Mouse (Mus musculus) lung, adult 2 months (tissue): ENCODE measurements around the gene Jund. TPM values are rescaled to one million over a fixed set of nuclear protein-coding genes. Genes with fewer than 3 reads are reported as not detected.

Experiments used
- DNase-seq: peaks from one replicate; pipeline ENCODE4 v3.0.0; 2022
- H3K4me1 ChIP-seq: fragments of 200-500 bp; 2 replicates; pipeline ENCODE4 v1.6.1; 2011; ENCODE audit warnings: low read length; ENCODE audit not compliant: control insufficient read depth, insufficient read depth
- H3K4me3 ChIP-seq: fragments of 200-500 bp; replicated peaks from 2 replicates; pipeline ENCODE3; 2011; ENCODE audit warnings: low read depth, mild to moderate bottlenecking, control low read depth, low read length; ENCODE audit errors: extremely low read depth
- CTCF ChIP-seq: fragments of 200-500 bp; IDR thresholded peaks from 2 replicates; pipeline ENCODE4 v1.5.1; 2011; ENCODE audit warnings: mild to moderate bottlenecking, low read length, control low read depth; ENCODE audit not compliant: insufficient read depth
- POLR2A ChIP-seq: fragments of 200-500 bp; IDR thresholded peaks from 2 replicates; pipeline ENCODE4 v1.6.1; 2011; ENCODE audit warnings: low read depth, mild to moderate bottlenecking, control low read depth, low read length, borderline replicate concordance; ENCODE audit errors: extremely low read depth
- WGBS: fragments of 180-500 bp; shearing (Covaris S2); methylation state at CpG from one replicate; pipeline ENCODE4 v1.1.7; 2018; 5-methylcytosine and 5-hydroxymethylcytosine counted together
- polyA plus RNA-seq: library from polyadenylated mRNA; depleted of rRNA; stranded (reverse); fragments of >200 nt; gene quantifications from 2 replicates; pipeline ENCODE4 v1.2.3, GENCODE M21; 2012

Jund gene
- polyA plus RNA-seq, 1 experiment = 378 TPM

DNA sequence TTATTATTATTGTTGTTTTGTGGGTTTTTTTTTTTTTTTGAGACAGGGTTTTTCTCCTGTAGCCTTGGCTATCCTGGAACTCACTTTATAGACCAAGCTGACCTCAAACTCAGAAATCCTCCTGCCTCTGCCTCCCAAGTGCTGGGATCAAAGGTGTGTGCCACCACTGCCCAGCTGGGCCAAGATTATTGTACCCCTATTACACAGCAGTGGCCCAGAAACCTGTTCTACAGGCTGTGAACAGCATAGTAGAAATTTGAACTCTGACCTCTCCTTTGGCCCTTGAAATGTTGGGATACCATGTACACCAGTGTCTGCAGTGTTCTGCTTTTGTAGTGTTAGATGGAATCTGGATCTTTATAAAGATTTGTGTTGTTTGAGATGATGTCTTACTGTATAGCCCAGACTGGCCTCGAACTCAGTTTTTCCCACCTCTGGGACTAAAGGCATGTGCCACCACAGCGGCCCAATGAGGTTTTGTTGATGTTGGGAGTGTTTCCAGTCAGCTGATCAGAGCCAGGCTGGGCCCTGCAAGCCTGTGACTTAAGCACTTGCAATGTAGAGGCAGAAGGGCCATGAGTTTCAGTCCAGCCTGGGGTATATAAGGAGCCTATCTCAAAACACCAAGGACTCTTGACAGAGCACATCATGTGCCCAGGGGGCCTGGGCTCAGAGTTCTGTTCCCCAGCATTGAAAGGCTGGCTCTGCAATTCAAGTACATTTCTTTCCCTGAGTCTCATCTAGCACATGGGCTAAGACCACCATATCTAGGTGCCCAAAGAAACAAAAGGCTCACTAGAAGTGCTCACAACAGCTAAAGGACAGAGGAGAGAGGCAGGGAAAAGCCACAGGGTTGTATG is 3.5 kb downstream of the Jund start:
- no peak for DNase-seq
- TF ChIP-seq POLR2A (no peak), CTCF (no peak)
- 53% methylated on average over 2 of the region's 2 CpGs for WGBS
- Histone ChIP-seq H3K4me1 (peaks cover 10% of the 10 kb centered on the region), H3K4me3 (no peak overlapping the region)

DNA sequence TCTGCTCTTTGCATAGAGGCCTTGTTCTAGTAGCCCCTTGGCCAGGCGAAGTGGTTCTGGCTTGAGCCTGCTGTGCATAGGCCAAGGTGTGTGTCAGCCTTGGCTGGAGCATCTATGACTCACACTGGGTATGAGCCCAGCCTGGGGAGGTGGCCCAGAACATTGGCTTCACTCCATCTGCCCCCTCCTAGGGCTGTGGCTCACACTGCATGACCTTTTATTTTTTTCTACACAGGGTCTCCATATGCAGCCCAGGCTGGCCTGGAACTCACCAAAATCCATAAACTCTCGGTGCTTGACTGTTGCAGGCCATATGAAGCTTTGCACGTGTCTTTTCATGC is 4.1 kb downstream of the Jund start:
- 43% methylated on average over 3 of the region's 3 CpGs for WGBS
- DNase-seq = peak; percentile 53
- no peak for TF ChIP-seq CTCF
- TF ChIP-seq POLR2A = peak; percentile 50; the same call in 1 of the 2 replicates
- Histone ChIP-seq H3K4me1 (peaks cover 6% of the 10 kb centered on the region; the same call in 1 of the 2 replicates), H3K4me3 (no peak overlapping the region)

DNA sequence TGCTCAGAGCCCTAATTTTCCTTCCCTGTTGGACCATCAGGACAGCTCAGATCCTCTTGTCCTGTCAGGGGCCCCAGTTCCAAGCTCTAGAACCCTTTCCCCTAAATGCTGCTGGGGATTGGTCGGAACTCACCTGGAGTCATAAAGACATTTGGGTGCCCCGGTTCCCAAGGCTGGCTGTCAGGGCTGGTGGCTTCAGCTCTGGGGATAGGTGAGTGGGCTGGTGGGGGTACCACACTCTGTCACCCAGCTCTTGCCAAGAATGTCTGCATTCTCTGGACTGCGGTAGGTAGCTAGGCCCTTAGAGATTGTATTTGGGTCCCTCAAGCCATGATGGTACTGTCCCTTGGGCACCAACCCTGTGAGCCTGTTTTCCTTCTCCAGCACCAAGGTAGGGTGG is 4.5 kb downstream of the Jund start, which contains the start of gene Iqcn:
Iqcn (plus strand) TSS at position 171 of the 400 bp plus-strand sequence.
- no peak for DNase-seq
- 91% methylated on average over 3 of the region's 3 CpGs for WGBS
- Histone ChIP-seq H3K4me1 (peaks cover 3% of the 10 kb centered on the region; the same call in 1 of the 2 replicates), H3K4me3 (no peak within 1 kb of the TSS)
- TF ChIP-seq CTCF (no peak), POLR2A (0 out of 2 replicates have a peak, but pooled peaks have one; percentile 2)

DNA sequence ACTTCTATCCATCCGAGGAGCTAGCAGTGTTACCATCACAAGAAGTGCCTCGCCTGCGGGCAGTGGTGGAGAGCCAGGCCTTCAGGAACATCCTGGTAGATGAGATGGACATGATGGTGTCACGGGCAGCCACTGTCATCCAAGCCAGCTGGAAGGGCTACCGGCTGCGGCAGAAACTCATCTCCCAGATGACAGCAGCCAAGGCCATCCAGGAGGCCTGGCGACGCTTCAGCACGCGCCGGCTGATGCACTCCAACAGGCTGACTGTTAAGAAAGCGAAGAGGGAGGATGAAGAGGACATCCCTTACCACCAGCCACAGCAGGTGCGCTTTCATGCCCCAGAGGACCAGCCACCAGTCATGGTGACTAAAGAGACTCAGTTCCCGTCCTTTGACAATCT is 9.5 kb downstream of the Jund start:
- Histone ChIP-seq H3K4me1 (no peaks in the 10 kb centered on the region), H3K4me3 (no peak overlapping the region)
- no peak for TF ChIP-seq CTCF
- TF ChIP-seq POLR2A = no peak
- WGBS = 83% methylated on average over 14 of the region's 14 CpGs
- no peak for DNase-seq

DNA sequence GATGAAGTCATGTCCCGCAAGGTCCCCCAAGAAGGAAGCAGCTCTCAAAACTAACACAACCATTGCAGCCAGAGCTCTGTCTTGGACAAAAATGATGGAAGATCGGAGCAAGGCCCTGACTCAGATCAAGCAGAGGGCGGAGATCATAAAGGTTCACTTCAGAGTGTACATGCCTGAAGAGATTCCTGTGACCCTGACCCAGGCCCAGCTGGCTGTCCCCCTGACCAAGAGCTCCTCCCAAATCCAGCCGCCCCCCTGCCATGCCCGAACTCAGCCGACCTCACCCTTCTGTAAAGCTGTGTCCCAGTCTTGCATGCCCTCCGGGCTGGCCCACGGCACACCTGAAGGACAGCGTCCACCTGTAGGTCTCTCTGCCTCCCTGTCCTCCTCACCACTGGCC is 11.0 kb downstream of the Jund start:
- no peak for DNase-seq
- no peaks in the 10 kb centered on the region for H3K4me1 ChIP-seq
- TF ChIP-seq POLR2A (no peak), CTCF (no peak)
- no peak overlapping the region for H3K4me3 ChIP-seq
- 92% methylated on average over 9 of the region's 9 CpGs for WGBS

DNA sequence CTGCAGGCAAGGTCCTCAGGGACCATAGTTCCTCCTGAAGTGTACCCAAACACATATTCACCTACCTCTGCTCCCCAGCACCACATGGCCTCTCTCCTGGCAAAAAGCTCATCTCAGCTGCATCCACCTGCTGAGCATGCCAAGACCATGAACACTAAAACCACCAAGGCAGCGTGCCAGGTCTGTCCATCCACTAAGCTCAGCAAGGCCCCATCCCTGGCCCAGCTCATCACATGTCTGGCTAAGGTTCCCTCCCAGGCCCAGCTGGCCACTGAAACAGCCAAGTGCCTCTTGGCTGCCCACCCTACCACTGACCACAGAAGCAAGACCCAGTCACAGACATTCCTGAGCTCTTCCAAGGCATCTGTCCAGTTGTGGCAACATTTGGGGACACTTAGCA is 11.5 kb downstream of the Jund start:
- no peak for DNase-seq
- WGBS = 72% methylated on average over 1 of the region's 1 CpGs
- no peak for TF ChIP-seq CTCF
- TF ChIP-seq POLR2A = no peak
- Histone ChIP-seq H3K4me3 (no peak overlapping the region), H3K4me1 (no peaks in the 10 kb centered on the region)

DNA sequence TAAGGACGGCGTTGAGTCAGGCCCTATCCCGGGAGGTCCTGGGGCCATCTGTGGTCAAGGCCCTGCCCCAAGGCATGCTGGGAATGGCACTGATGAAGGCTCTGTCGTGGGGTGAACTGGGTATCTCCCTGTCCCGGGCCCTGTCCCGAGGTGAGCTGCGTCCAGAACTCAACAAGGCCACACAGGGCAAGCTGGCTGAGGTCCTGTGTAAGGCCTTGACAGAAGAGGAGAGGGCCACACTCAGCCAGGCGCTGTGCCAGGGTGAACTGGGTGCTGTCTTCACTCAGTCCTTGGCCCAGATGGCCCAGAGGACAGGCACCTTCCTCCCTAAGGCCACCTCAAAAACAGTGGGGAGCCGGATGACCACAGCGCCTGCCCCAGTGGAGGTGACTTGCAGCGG is 12.3 kb downstream of the Jund start:
- H3K4me1 ChIP-seq = no peaks in the 10 kb centered on the region
- no peak for TF ChIP-seq CTCF
- no peak for TF ChIP-seq POLR2A
- DNase-seq = no peak
- H3K4me3 ChIP-seq = no peak overlapping the region
- WGBS = 86% methylated on average over 11 of the region's 11 CpGs

DNA sequence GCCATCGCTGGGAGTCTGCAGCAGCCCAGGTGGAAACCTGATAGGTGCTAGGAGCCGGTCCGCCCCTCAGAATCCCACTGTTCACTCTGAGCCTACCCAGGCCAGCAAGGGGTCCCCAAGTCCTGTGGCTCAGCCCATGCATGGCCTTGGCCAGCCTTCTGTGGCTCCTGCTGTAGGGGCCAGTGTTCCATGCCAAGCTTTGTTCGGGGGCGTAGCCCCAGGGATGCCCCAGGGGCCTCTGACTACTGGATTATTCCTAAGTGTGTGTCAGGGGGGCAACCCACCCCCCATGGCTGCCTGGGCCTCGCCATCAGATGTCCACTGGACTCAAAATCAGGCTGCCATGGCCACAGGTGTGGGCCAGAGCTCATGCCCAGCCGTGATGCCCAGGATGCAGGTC is 15.2 kb downstream of the Jund start:
- TF ChIP-seq CTCF (no peak), POLR2A (no peak)
- Histone ChIP-seq H3K4me3 (no peak overlapping the region), H3K4me1 (no peaks in the 10 kb centered on the region)
- DNase-seq = no peak
- WGBS = 82% methylated on average over 7 of the region's 7 CpGs

DNA sequence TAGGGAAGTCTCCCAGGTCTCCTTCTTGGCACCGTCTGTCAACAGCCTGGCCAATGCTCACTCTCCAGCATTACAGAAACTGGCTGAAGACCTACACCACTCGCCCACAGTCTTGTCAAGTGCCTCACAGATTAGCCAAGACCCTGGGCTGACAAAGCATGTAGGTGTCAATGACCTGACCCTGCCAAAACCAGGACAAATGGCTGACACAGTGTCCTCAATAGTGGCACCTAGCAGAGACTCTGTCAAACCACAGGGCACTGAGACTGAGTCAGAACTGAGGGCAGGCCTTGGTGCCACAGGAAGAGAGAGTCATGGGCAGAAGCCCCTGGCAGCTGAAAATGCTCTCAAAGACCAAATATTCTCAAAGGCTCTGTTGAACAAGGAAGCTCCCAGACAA is 16.3 kb downstream of the Jund start:
- 65% methylated on average over 2 of the region's 2 CpGs for WGBS
- H3K4me3 ChIP-seq = no peak overlapping the region
- no peak for DNase-seq

DNA sequence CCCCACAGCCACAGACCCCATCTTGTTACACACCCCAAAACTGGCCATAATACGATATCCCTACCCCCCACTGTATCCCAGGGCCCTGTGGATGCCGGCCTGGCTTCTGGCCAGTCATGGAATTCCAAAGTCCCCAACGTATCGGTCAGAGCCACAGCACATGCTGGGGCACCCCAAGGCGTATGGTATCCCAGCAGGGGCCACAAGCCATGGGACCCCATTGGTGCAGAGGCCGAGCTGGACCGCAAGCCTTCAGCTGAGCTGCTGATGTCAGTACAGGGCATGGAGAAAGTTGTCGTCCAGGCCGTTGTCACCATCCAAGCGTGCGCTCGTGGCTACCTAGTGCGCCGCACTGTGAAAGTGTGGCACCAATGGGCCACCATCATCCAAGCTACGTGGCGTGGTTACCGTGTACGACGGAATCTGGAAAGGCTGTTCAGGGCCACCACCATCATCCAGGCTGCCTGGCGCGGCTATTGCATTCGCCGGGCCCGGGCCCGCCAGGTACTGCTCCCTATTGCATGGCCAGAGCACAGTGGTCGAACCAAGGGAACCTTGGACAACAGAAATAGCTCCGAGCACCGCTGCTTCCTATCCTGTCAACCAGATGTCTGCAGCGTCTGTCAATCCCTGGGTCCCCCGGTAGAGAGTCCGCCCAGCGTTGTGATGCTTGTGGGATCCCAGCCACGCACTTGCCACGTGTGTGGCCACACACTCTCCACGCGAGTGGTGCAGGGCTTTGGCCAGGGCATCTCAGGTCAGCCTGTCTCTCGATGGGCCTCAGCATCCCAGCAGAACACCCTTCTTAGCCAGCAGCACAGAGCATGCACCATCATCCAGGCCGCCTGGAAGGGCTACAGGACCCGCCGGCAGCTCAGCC is 18.0 kb downstream of the Jund start:
- no peak for TF ChIP-seq POLR2A
- TF ChIP-seq CTCF = no peak
- DNase-seq = no peak
- Histone ChIP-seq H3K4me1 (no peaks in the 10 kb centered on the region), H3K4me3 (no peak overlapping the region)
- 83% methylated on average over 40 of the region's 40 CpGs for WGBS

More for the DNA sequence above, 16.3 kb downstream of the Jund start:
- TF ChIP-seq CTCF = no peak
- TF ChIP-seq POLR2A = no peak
- no peaks in the 10 kb centered on the region for H3K4me1 ChIP-seq
